Mouse (Mus musculus): ENCODE results near the gene Timp1.

The Timp1 gene

DNA sequence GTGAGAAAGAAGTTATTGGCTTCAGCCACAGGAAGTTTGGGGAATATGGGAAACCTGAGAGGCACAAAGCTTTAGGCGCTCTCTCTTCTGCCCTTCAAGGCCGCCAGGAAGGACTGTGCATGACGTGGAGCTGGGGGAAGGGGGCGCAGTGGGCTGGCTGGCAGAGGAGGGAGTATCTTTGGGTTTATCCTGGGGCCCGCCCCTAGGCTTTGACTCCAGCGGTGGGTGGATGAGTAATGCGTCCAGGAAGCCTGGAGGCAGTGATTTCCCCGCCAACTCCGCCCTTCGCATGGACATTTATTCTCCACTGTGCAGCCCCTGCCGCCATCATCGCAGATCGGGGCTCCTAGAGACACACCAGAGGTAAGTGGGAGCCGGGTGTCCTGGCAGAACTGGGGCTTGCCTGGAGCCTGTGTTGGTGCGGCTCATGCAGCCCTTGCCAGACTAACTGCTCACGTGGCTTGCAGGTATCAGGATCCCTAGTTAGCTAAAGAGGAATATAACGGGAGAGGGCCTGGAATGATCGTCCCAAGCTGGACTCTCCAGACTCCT is at the start of gene Timp1:
Timp1 (plus strand) TSS at position 205 of the 552 bp plus-strand sequence.
- no peak for DNase-seq (ENCODE audit: extremely low read depth, low read depth)

DNA sequence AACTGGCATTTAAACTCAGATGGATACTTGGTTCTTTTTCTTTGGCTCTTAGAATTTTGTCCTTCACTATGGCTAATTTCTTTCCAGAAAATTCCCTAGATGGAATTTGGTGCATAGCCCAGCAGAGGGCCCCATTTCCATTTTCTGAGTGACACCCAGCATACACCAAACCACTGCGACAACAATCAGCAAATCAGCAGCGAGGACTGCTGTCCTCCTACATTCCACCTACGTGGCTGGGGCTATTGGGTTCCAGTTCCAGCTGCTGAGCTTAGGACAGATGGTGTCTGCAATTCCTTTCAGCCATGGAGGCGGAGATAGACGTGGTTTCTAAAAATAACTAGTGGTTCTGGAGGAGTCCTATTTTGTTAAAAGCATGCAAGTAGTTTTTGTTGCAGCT is 41.0 kb upstream of the Timp1 start:
- DNase-seq (ENCODE audit: extremely low read depth, low read depth) = no peak

DNA sequence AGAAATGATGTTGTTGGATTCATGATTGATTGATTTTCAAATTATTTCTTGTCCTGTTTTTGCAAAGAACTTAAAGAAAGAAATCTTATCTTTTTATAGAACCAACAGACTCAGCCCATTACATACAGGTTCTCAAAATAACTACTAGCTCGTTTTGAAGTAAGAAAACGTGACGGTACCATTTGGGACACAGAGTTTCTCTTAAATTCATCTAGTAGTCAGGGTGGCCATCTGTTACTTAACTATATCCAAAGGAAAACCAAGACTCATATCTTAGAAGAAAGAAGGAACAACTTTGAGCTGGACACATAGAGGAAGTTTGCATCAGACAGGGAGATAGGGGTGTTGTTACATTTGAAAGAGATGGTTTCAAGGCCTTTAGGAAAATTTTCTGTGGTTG is 22.7 kb upstream of the Timp1 start:
- DNase-seq (ENCODE audit: extremely low read depth, low read depth) = peak; percentile 37

DNA sequence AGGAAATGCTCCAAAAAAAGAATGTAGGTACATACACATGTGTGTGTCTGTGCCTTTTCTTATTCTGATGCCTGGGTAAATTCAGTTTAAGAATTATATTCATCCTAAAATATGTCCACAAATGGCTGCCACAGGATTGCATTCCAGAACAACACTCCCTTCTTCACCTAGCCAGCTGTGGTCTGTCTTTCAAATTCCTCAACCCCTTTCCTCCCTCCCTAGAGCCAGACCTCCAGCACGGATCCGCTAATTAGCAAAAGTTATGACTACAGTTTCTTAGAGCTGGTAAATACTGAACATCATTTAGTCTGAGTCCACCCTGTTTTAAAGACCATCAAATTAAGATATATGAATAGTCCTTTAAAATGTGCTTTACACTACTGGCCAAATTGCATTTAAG is 22.1 kb upstream of the Timp1 start:
- no peak for DNase-seq (ENCODE audit: extremely low read depth, low read depth)

DNA sequence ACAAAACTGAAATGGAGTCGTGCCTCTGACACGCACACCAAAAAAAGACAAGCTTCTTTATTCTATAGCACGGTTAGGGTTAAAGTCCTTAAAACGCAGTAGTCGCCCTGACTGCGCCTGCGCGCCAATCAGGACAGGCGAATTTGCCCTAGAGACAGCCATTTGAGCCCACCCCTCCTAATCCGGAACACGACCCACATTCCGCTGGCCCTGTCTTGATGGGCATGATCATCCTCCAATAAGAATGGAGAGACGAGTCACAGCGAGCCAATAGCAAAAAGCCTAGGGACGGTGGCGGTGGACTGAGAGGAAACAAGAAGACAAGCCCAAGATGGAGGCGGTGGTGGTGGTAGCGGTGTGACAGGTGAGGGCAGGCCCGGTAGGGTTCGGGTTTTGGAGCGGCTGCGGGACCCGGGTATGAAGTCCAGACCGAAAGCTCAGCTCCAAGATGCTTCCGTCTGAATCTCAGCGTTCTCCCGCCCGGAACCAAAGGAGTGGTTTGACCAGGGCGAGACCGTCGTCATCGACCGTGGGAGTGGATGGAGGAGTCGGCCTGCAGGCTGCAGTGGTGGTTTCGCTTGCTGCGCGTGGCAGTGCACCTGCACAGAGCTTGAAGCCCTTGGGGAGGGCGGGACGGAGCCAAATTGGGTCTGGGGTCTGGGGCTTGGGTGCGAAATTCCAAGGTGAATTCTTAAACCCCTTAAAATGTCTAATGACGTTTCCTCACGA is 21.5 kb upstream of the Timp1 start:
- peak; percentile 99 for DNase-seq (ENCODE audit: extremely low read depth, low read depth)

DNA sequence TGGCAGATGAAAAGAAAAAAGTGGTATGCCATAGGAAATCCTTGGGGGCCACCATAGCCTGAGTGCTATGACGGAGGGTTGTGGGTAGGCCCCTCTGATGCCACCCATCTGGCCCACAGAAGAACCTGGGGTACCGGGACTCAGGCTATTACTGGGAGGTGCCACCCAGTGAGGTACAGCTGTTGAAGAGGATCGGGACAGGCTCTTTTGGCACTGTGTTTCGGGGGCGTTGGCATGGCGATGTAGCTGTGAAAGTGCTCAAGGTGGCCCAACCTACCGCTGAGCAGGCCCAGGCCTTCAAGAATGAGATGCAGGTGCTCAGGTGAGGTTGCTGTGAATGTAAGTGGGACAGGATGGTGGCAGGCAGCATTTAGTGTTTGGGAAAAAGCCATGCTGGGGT is 16.2 kb upstream of the Timp1 start:
- no peak for DNase-seq (ENCODE audit: extremely low read depth, low read depth)

DNA sequence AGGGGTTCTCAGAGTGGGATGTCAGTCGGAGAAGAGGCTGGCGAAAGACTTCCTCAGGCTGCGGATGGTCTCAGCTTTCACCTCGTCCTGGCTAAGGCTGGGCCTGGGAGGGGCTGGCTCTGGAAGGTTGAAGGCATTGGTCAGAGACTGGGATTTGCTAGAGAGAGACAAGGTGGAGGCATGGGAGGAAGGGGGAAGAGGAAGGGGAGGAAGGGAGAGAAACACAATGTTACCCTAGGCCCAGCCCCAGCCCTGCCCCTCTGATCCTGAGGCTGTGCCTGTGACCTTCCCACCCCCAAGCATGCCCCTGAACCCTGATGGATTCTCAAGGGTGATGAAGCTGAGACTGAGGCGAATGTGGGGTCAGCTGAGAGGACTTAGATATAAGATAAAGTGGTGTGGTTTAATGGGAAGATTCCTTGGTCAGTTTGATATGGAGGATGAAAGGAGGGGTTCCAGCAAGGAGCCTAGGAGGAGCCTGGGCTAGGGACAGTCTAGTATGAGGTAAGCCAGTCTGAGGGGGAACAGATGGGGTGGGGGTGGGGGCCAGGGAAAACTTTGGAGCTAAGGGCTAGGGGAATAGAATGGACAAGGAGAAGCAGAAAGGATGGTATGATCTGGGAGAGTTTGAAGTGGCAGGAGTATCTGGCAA is 8.4 kb upstream of the Timp1 start:
- DNase-seq (ENCODE audit: extremely low read depth, low read depth) = no peak

DNA sequence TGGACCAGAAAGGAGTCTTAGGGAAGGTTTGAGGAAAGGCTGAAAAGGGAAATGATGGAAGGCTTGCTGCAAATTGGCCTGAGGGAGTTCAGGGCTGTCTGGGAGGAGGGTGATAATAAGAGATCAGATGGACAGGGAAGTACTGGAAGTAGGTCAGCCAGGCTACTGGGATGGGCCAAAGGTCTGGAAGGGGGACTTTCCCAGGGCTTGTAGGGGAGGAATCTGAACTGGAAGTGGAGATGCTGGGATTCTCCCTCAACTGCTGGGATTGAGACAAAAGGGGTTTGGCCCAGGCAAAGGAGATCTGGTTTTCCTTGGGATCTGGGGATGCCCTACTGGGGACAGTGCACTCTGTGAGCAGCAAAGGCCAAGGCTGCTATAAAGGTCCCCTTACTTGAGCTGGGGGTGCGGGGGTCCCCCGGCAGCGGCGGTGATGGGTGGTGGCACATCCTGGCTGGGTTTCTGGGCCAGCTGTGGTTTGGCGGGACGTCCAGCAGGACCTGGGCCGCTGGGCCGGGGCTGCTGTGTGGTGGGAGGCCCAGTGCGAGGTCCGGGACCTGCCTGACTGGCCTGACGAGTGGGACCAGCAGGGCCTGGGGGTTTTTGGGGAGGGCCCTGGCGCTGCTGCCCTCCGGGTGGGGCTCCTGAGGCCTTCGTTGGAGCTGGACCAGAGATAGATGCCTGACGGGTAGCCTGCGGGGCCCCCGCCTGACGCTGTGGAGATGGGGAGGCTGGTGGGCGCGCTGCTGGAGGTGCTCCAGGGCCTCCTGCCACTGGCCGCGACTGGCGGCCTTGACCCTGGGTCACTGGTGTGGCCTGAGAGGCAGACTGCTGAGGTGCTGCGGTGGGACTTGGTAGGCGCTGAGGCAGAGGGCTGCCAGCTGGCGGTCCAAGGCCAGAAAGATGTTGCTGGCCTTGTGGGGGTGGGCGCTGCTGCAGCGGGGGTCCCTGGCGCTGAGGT is 7.6 kb upstream of the Timp1 start:
- DNase-seq (ENCODE audit: extremely low read depth, low read depth) = no peak

DNA sequence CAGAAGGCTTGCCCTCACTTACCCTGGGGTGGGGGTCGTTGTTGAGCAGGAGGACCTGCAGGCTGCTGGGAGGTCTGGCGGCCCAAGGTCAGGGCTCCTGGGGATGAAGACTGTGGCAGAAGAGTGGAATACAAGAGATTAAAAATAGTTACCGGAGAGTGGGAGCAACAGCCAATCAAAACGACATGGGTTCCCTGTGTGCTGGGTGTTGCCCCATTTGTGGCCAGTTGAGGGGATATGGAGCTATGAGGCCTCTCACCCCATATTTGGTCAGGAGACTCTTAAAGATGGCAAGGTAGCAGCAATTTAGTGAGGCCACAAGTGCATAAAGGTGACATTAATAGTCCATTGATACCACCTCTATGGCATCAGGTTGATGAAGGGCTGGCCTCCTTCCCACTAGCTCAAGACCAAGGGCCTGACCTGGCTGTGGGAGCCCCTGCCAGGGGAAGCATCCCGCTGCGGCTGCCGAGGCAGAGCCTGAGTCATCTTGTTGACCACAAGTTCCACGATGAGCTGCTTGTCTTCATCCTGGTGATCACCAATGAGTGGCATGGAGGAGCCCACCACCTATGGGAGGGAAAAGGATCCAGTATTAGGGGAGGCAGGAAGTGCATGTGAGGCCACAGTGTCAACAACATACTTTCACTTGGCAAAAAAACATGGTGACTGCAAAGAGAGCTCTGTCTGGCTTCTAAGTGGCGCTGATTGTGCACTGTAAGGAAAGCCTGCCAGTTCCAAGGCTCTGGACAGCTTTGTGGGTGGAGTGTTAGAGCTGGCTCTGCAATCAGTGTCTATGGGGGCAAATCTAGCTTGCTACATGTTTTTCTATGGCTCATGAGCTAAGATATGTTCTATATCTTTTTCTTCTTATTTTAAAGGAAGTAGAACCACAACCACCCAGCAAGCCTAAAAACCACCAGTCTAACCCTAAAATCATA is 6.5 kb upstream of the Timp1 start:
- DNase-seq (ENCODE audit: extremely low read depth, low read depth) = no peak

DNA sequence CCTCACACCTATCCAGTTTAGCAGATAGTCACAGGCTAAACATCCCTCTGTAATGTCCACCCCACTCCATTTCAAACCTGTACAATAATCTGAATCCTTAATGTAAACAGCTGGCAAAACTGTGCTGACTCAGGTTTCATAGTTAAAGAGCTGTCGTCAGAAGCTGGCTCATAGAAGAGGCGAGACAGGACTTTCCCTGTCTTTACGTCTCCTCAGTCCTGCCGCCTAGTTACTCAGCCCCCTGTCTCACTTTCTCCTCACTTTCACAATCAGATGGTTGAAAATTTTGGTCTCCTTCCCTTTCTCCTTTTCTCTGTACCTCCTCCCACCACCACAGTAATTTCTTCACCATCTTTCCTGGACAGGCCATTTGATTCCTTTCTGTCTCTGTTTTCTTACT is 1.9 kb upstream of the Timp1 start:
- no peak for DNase-seq (ENCODE audit: extremely low read depth, low read depth)

DNA sequence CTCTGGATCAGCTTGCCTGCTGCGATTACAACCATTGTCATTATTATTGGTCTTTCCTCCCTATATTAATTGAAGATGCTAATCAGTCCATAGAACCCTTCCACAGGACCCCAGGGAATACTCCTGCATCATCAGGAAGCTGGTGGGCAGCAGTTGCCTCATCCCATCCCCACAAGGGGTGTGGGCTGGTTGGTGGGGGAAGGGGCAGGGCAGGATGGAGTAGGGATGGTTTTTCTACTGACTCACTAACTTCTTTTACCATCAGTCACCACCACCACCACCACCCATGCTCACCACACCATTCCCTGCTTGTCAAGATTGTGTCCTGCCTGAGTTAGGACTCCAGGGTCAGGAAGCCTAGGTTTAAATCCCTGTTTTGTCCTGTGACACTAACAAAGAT is 763 bp upstream of the Timp1 start:
- no peak for DNase-seq (ENCODE audit: extremely low read depth, low read depth)

DNA sequence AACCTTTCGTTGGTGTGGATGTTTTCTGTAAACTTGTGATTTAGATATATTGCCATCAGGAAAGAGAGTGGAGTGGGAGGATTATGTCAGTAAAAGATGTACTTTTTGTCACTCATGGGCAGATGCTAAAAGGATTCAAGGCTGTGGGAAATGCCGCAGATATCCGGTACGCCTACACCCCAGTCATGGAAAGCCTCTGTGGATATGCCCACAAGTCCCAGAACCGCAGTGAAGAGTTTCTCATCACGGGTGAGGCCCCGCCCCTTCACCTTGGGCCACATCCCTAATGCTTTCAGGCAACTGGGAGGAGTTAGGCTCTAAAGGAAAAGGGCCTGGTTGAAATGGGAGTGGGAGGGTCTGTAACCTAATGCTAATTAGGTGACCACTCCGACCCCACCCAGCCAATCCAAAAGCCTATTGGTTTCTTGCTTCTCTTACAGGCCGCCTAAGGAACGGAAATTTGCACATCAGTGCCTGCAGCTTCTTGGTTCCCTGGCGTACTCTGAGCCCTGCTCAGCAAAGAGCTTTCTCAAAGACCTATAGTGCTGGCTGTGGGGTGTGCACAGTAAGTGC is 3.0 kb downstream of the Timp1 start:
- no peak for DNase-seq (ENCODE audit: extremely low read depth, low read depth)

DNA sequence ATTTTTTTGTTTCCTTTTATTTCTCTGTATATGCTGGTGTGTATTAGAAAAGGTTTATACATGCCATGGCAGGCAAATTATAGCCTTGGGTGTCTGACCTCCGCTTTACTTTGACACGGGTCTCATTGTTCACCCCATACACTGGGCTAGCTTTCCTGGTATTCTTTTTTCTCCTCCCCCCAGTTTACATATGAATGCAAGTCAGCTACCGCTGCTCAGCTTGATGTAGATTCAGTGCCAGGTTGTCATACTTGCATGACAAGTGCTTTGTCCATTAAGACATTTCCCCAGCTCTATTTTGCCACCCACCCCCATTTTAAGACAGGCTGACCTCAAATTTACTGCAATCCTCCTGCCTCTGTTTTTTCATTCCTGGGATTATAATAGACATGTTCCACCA is 5.3 kb downstream of the Timp1 start:
- no peak for DNase-seq (ENCODE audit: extremely low read depth, low read depth)

DNA sequence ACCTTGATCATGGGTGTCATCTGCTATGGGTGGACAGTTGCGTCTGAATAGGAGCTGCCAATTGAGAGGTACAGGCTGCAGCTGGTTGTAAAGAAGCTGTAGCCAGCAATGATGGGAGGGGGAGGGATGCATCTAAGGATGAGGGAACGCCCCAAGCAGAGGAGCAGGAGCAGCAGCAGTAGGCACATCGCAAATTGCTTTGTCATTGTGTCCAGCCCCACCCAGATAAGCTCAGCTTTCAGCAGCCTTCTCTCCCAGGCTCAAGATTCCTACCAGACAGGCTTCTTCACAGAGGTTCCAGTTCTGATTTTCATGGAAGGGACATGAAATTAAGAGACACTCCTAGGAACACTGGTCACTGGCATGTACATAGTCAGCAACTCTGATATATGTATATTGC is 40.1 kb downstream of the Timp1 start:
- DNase-seq (ENCODE audit: extremely low read depth, low read depth) = peak; percentile 68

DNA sequence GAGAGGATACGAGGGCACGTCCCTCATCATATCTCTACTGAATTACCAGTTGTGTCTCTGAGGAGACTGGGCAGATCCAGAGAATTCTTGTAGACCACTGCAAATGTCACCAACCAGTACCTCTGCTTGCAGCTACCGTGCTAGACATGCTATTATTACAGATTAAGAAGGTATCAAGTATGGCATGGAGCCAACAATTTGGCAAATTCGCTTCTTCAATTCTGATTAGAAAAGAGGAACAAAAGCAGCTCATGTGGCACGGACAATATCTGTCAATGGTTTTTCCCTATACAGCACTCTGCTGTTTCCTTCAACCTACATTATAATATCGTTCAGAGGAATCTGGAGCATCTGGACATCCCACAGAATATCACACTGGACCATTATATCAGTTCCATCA is 43.8 kb downstream of the Timp1 start:
- peak; percentile 61 for DNase-seq (ENCODE audit: extremely low read depth, low read depth)

DNA sequence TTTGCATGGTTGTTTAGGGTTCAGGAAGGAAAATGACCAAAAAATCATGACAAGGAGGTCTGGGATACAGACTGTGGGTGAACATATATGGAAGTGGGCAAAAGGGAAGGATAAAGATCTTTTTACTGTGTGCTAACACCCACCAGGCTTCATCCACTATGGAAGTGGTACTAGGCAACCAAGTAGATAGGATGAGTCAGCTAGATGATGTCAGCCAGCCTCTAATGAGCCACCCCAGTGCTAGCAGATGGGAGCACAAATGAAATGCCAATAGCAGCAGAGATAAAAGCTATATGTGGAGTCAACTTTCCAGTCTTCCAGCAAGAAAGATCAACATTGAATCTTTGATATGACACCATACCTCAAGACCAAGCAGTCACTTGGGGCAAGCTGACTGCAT is 45.1 kb downstream of the Timp1 start:
- DNase-seq (ENCODE audit: extremely low read depth, low read depth) = no peak

DNA sequence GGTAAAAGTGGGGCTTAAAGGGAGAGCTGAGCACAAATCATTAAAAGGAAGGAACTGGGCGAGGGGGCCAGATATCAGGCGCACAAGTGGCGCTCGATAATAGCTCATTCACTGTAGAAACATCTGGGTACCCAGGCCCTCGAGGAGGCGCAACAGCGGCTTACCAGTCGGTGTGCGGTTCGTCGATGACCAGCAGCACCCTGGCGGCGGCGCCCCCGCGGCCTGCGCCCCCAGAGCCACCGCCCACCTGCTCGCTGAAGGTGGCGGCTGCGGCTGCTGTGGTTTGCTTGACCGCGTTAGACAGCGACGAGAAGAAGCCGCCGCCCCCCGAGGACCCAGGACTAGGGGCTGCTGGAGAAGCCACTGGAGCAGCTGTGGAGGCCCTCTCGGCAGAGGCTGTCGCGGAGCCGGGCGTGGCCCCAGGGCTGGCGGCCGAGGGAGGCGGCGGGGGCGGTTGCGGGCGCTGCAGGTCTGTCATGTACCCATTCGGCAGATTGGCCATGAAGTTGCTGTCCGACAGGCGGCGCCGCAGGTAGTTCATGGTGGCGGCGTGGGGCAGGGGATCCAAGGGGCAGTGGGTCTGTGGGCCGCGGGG is 50.4 kb downstream of the Timp1 start:
- DNase-seq (ENCODE audit: extremely low read depth, low read depth) = no peak

DNA sequence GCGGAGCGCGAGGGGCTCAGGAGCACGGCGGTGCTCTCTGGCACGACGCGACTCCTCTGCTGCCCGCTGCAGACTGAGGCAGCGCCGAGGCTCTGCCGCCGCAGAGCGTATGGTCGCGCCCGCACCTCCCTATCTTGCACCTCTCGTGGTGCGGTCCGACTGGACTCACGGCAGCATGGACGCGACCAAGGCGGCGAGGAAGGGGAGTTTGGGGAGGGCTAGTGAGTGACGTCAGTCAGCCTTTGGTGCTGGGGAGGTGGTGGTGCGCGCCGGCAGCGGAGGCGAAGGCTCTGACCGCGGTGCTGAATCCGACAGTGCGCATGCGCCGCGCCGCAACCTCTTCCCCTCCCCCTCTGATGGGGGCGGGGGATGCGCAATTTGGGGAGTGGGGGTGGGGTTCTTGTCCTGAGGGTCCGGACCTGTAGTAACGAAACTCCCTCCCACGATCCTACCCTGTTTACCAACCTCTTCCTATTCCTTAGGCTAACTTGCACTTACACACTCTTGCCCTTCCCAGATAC is 50.9 kb downstream of the Timp1 start, which contains the start of gene Syn1:
Syn1 (minus strand) TSS at position 161 of the 521 bp plus-strand sequence.
- DNase-seq (ENCODE audit: extremely low read depth, low read depth) = peak; percentile 39

DNA sequence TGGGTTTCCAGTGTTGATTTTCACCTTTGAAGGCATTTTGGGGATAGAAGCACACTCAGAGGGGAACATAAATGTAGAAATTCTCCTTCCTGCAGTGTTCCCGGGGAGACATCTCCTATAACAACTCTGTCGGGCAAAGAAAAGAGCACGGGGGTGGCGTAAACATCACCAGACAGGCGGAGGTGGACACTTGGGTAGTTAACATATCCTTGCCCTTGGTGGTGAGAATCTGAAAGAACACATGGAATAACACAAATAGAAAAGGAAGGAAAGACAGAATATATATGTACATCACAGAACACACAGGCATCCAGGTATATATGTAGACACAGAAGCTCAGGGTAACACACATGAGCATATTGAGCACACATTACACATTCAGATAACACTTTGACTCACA is 51.4 kb downstream of the Timp1 start:
- DNase-seq (ENCODE audit: extremely low read depth, low read depth) = no peak

DNA sequence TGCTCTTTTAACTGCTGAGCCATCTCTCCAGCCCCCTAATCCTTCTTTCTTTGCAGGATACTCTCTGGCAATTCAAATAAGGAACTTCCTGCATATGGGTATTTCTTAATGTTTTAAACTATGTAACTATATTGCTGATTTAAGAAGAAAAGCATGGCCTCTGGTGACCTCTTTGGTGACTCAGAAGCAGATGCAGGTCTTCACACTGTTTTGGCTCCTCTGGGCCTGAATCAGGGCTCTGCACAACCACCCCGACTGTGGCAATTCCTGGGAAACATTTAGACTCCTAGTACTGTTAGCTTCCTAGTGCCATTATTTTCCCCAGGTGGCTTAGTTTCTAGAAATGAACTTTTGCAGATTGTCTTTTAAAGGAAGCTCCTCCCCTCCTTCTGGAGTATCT is 53.5 kb downstream of the Timp1 start:
- no peak for DNase-seq (ENCODE audit: extremely low read depth, low read depth)

Data from MEL-GATA-1-ER (cell line).